In the genomic region with DNA sequence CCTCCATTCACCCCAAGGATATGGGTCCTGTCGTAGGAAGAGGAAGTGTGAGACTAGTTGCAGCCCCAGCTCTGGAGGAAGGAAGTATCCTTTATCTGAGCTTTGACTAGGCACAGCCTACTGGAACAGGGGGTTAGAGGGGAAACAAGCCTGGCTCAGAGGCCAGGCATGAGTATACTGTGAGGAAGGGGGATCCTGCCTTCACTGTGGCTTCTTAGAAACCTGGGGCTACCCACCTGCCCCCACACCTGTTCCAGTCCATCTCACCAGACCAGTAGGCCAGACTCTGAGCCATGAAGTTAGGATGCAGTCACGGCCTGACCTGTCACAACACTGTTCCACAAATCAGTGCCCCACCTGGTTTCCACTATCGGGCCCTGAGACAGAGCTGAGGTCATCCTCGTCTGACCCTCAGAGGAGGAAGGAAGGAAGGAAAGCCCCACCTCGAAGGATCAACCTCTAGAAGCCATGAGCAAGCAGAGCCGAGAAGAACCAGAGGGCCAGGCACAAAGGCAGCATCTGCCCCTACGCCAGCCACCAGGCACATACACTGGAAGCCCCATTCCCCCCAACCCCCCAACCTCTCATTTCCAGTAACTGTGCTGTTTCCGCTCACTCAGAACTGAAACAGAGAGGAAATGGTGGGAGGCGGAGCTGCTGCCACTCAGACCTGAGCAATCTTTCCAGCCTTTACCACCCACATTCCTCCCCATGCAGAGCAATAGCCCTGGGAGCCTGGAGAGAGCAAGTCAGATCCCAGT, we compare ENCODE assay signal across 7 mouse cellular contexts. TPM values are rescaled to one million over a fixed set of nuclear protein-coding genes. Genes with fewer than 3 reads are reported as not detected.
DNase-seq lines count a peak whose midpoint lies in the region; ATAC-seq and TF ChIP-seq lines count a peak whose summit lies in the region.

No protein-coding gene starts in this region.

- 35% methylated on average over 9 of the region's 9 CpGs for WGBS in heart, embryonic 11.5 days (ENCODE audit: insufficient replicate concordance)
- 42% methylated on average over 9 of the region's 9 CpGs for WGBS in midbrain, embryonic 16.5 days

- no peaks in the 10 kb centered on the region for H3K9me3 ChIP-seq in CH12.LX (replicated peaks; ENCODE audit: low read length)
- no peaks in the 10 kb centered on the region for H3K9me3 ChIP-seq in heart, embryonic 11.5 days (replicated peaks; ENCODE audit: control insufficient read depth, low read length)
- no peaks in the 10 kb centered on the region for H3K9me3 ChIP-seq in midbrain, embryonic 16.5 days (replicated peaks; ENCODE audit: control insufficient read depth, low read length, poor library complexity, severe bottlenecking)

- peak overlapping the region; percentile 71 for H3K27ac ChIP-seq in CH12.LX (ENCODE audit: insufficient read depth, low read depth)
- H3K27ac ChIP-seq in heart, embryonic 11.5 days (ENCODE audit: low read depth, low read length), result peak overlapping the region; percentile 87
- peak overlapping the region; percentile 30 for H3K27ac ChIP-seq in midbrain, embryonic 16.5 days (ENCODE audit: low read length)

- H3K4me2 ChIP-seq in CH12.LX (ENCODE audit: insufficient read depth, low read depth, poor library complexity, severe bottlenecking), result peak overlapping the region; percentile 45
- peak overlapping the region; percentile 44 for H3K4me2 ChIP-seq in heart, embryonic 11.5 days
- H3K4me2 ChIP-seq in midbrain, embryonic 16.5 days (ENCODE audit: low read length), result peak overlapping the region; percentile 18

- in situ Hi-C loops in CH12.LX (cut with MboI; ENCODE audit: low pct_ligation_motif_present, low pct_unique_long_range_greater_than_20kb, low sequenced_read_pairs), result no loop called here

- H3K27me3 ChIP-seq in CH12.LX (replicated peaks), result no peaks in the 10 kb centered on the region
- H3K27me3 ChIP-seq in heart, embryonic 11.5 days (ENCODE audit: control insufficient read depth, insufficient read depth, low read length), result no peaks in the 10 kb centered on the region
- H3K27me3 ChIP-seq in midbrain, embryonic 16.5 days (ENCODE audit: control insufficient read depth, insufficient read depth, low read depth, low read length), result no peaks in the 10 kb centered on the region

- H3K4me1 ChIP-seq in CH12.LX (ENCODE audit: control insufficient read depth in 1 of 2, insufficient read depth in 2 of 2), result peaks cover 46 to 52% of the 10 kb centered on the region in 2 experiments
- peaks cover 70% of the 10 kb centered on the region for H3K4me1 ChIP-seq in heart, embryonic 11.5 days (ENCODE audit: control insufficient read depth, insufficient read depth, low read length)
- peaks cover 44% of the 10 kb centered on the region for H3K4me1 ChIP-seq in midbrain, embryonic 16.5 days (ENCODE audit: control insufficient read depth, insufficient read depth, low read length)

- peak; percentile 47 for DNase-seq in CH12.LX (ENCODE audit: extremely low read depth)
- peak; percentile 63 for DNase-seq in T-cell, adult 2 months (ENCODE audit: low spot score)
- peak; percentile 50 to 68 for DNase-seq in kidney, postnatal 4 days
- no peak for DNase-seq in cerebellum, postnatal 36 days
- no peak for DNase-seq in right cerebral cortex, postnatal 4 days

- peak; percentile 12; the same call in 1 of the 2 replicates for ATAC-seq in heart, embryonic 11.5 days (replicated peaks; ENCODE audit: insufficient number of reproducible peaks, low FRiP score, low TSS enrichment)
- ATAC-seq in midbrain, embryonic 16.5 days, result no peak

- peak overlapping the region; percentile 4; the same call in 1 of the 2 replicates for H3K9ac ChIP-seq in CH12.LX (ENCODE audit: insufficient read depth, low read depth)
- H3K9ac ChIP-seq in heart, embryonic 11.5 days (ENCODE audit: low read depth, low read length), result peak overlapping the region; percentile 43; the same call in 1 of the 2 replicates
- no peak overlapping the region for H3K9ac ChIP-seq in midbrain, embryonic 16.5 days (ENCODE audit: low read depth, low read length)

- H3K36me3 ChIP-seq in CH12.LX (replicated peaks in 1 of 2; ENCODE audit: control insufficient read depth in 1 of 2, insufficient read depth in 1 of 2, low read length in 1 of 2), result peaks cover 10 to 30% of the 10 kb centered on the region in 2 experiments
- H3K36me3 ChIP-seq in heart, embryonic 11.5 days (ENCODE audit: control insufficient read depth, insufficient read depth, low read length), result no peaks in the 10 kb centered on the region
- no peaks in the 10 kb centered on the region for H3K36me3 ChIP-seq in midbrain, embryonic 16.5 days (ENCODE audit: control insufficient read depth, insufficient read depth, low read length)

- H3K4me3 ChIP-seq in CH12.LX (replicated peaks in 1 of 3; ENCODE audit: low read depth in 2 of 3, low read length in 2 of 3, poor library complexity in 1 of 3), result no peak overlapping the region
- H3K4me3 ChIP-seq in heart, embryonic 11.5 days (ENCODE audit: low read depth, low read length), result no peak overlapping the region
- no peak overlapping the region for H3K4me3 ChIP-seq in midbrain, embryonic 16.5 days (ENCODE audit: low read depth, low read length)

- dilution Hi-C loops in CH12.LX (cut with MboI; ENCODE audit: extremely low pct_ligation_motif_present, extremely low pct_unique_long_range_greater_than_20kb, low sequenced_read_pairs), result no loop called here

- no peak for TF ChIP-seq CTCF in CH12.LX (conservative IDR thresholded peaks at IDR 0.05 in 1 of 2, IDR thresholded peaks at IDR 0.05 in 1 of 2; ENCODE audit: low read depth in 2 of 2, low read length in 2 of 2)

- TF ChIP-seq RAD21 in CH12.LX (IDR thresholded peaks at IDR 0.05; ENCODE audit: low read depth, low read length), result no peak; the same call in 1 of the 2 replicates

- peaks cover 18% of the 10 kb centered on the region for H3K79me2 ChIP-seq in CH12.LX (replicated peaks; ENCODE audit: control insufficient read depth, extremely low read depth, insufficient read depth, poor library complexity, severe bottlenecking)

- no peak for TF ChIP-seq POLR2A in CH12.LX (IDR thresholded peaks at IDR 0.05; ENCODE audit: low read depth, low read length)

- TF ChIP-seq EP300 in CH12.LX (IDR thresholded peaks at IDR 0.05; ENCODE audit: low read length), result 0 out of 2 replicates have a peak, but pooled peaks have one; percentile 32

TF ChIP-seq in CH12.LX, 34 proteins besides CTCF, POLR2A, EP300 and RAD21 (continues in another document):
- TF ChIP-seq MYC (IDR thresholded peaks at IDR 0.05; ENCODE audit: low read depth, low read length) (no peak), MEF2A (IDR thresholded peaks at IDR 0.05; ENCODE audit: borderline replicate concordance, low read depth, low read length) (no peak; the same call in 1 of the 2 replicates), E2F4 (IDR thresholded peaks at IDR 0.05; ENCODE audit: insufficient replicate concordance, low read depth, low read length) (no peak), MAZ (IDR thresholded peaks at IDR 0.05; ENCODE audit: low read depth, low read length) (no peak), USF1 (IDR thresholded peaks at IDR 0.05; ENCODE audit: low read depth, low read length) (no peak), BHLHE40 (IDR thresholded peaks at IDR 0.05; ENCODE audit: low read depth, low read length) (no peak; the same call in 1 of the 2 replicates), POLR2AphosphoS2 (IDR thresholded peaks at IDR 0.05; ENCODE audit: low read depth, low read length) (no peak), SIN3A (IDR thresholded peaks at IDR 0.05; ENCODE audit: low read length) (peak; percentile 31), ETS1 (conservative IDR thresholded peaks at IDR 0.05; ENCODE audit: low read depth, low read length) (peak; percentile 33; the same call in 1 of the 2 replicates), NELFE (IDR thresholded peaks at IDR 0.05; ENCODE audit: low read depth, low read length) (peak; percentile 65; the same call in 1 of the 2 replicates), PAX5 (IDR thresholded peaks at IDR 0.05; ENCODE audit: low read length) (no peak), MAFK (IDR thresholded peaks at IDR 0.05; ENCODE audit: insufficient replicate concordance, low read length) (no peak), JUND (conservative IDR thresholded peaks at IDR 0.05; ENCODE audit: low read depth, low read length) (no peak), TCF12 (IDR thresholded peaks at IDR 0.05; ENCODE audit: low read depth, low read length) (no peak; the same call in 1 of the 2 replicates), GABPA (IDR thresholded peaks at IDR 0.05; ENCODE audit: insufficient replicate concordance, low read depth, low read length) (no peak), ELF1 (IDR thresholded peaks at IDR 0.05; ENCODE audit: low read depth, low read length) (no peak), SMC3 (IDR thresholded peaks at IDR 0.05; ENCODE audit: low read depth, low read length) (peak; percentile 9; the same call in 1 of the 2 replicates), IRF4 (IDR thresholded peaks at IDR 0.05; ENCODE audit: low read depth, low read length) (peak; percentile 14), MXI1 (IDR thresholded peaks at IDR 0.05; ENCODE audit: low read depth, low read length) (peak; percentile 81), USF2 (conservative IDR thresholded peaks at IDR 0.05; ENCODE audit: low read depth, low read length) (no peak), CHD2 (IDR thresholded peaks at IDR 0.05; ENCODE audit: low read length) (no peak; the same call in 1 of the 2 replicates), CHD1 (IDR thresholded peaks at IDR 0.05; ENCODE audit: low read depth, low read length) (no peak), NRF1 (IDR thresholded peaks at IDR 0.05; ENCODE audit: low read depth, low read length) (no peak), ZNF384 (IDR thresholded peaks at IDR 0.05; ENCODE audit: low read depth, low read length) (no peak), UBTF (IDR thresholded peaks at IDR 0.05; ENCODE audit: low read depth, low read length) (no peak), MAX (IDR thresholded peaks at IDR 0.05; ENCODE audit: low read length) (0 out of 2 replicates have a peak, but pooled peaks have one; percentile 52), JUN (IDR thresholded peaks at IDR 0.05; ENCODE audit: insufficient read depth, low read depth, low read length) (peak; percentile 30; the same call in 1 of the 2 replicates)

RNA-seq across cellular contexts. Expression of a gene that starts 23.3 kb away (rescaled TPM):
- total RNA-seq in CH12.LX (2012; rRNA removed) (11.4 and 13.1 TPM in 2 replicates), CH12.LX (2014; rRNA removed) (0.86 and 0.98 TPM in 2 replicates)
- polyA plus RNA-seq in CH12.LX (2012; ENCODE audit: insufficient read length, low read depth), result 2.7 and 3.8 TPM in 2 replicates
- 20.9 and 23.5 TPM in 2 replicates for polyA plus RNA-seq in heart, embryonic 11.5 days (2014; fragmentation: Nextera tagmentation; extraction: Ambion mirVana)
- 10.7 and 11.4 TPM in 2 replicates for polyA plus RNA-seq in midbrain, embryonic 16.5 days (2015; fragmentation: Nextera tagmentation; extraction: Ambion mirVana)

RNA-seq across cellular contexts. Expression of a gene that starts 48.2 kb away (rescaled TPM):
- total RNA-seq in CH12.LX (2012; rRNA removed), result 31.8 and 36.3 TPM in 2 replicates
- 22.5 and 22.8 TPM in 2 replicates for total RNA-seq in CH12.LX (2014; rRNA removed)
- polyA plus RNA-seq in CH12.LX (2012; ENCODE audit: insufficient read length, low read depth), result 28.6 and 38.9 TPM in 2 replicates
- polyA plus RNA-seq in heart, embryonic 11.5 days (2014; fragmentation: Nextera tagmentation; extraction: Ambion mirVana), result 23.6 and 27.1 TPM in 2 replicates
- 18.7 and 20.4 TPM in 2 replicates for polyA plus RNA-seq in midbrain, embryonic 16.5 days (2015; fragmentation: Nextera tagmentation; extraction: Ambion mirVana)

Comparison
In these comparisons a context has a peak if more than half of its experiments do, and no peak if none do; other contexts are left out.
1. DNase-seq: peak in CH12.LX (single experiment), T-cell, adult 2 months (single experiment) and kidney, postnatal 4 days (2 of 2); none in cerebellum, postnatal 36 days (0 of 2) and right cerebral cortex, postnatal 4 days (single experiment).
2. H3K27ac ChIP-seq: peak in every context shown above with its lines; median percentile 87 in heart, embryonic 11.5 days; 71 in CH12.LX; 30 in midbrain, embryonic 16.5 days.
3. Peak in every context shown above with its lines, with median percentiles within 50 percentile points of each other: H3K4me2 ChIP-seq.